Comparison of ENCODE assay signal across 16 mouse cellular contexts in the genomic region with DNA sequence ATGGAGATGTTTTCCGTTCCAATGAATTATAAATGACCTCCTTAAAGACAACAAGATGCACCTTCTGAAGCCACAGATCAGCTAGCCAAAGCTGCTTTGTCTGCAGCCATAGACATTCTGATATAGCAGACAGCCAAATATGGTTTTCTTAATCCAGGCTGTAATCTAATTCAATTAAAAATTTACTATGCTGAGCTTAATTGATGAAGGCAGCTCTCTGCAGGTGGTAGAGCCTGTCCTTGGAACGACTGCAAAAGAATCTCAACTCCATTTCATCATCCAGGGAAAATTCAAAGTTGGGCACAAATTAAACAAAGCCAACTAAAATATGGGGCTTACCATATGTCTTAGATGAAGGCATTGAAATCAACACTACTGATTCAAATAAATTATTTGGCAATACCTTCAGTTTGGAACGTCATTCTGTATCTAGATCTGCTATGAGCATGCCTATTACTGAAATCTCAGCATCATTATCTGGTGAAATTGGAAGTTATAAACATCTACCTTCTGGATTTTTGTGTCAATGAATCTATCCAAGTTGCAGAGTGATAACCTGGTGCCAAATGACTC.
"Had no signal": no experiment of that assay in that cellular context is flagged by ENCODE, and none has a peak within 500 bp of the region (broad histone marks: within the 10 kb centered on the region; RNA-seq: fewer than 3 reads in every experiment).

No protein-coding gene starts in this region.

- H3K9ac ChIP-seq: limb, embryonic 13.5 days; liver, embryonic 14.5 days; midbrain, embryonic 12.5 days; neural tube, embryonic 15.5 days; stomach, embryonic 15.5 days had no signal

- H3K27me3 ChIP-seq: limb, embryonic 13.5 days; midbrain, embryonic 12.5 days; neural tube, embryonic 15.5 days; stomach, embryonic 15.5 days had no signal

- H3K4me1 ChIP-seq: limb, embryonic 13.5 days; midbrain, embryonic 12.5 days; neural tube, embryonic 15.5 days; stomach, embryonic 15.5 days had no signal

- H3K36me3 ChIP-seq: limb, embryonic 13.5 days; midbrain, embryonic 12.5 days; neural tube, embryonic 15.5 days; stomach, embryonic 15.5 days had no signal

- DNase-seq: kidney, adult 9 months; kidney, postnatal 36 days; lung, adult 18-20 months; right cerebral cortex, postnatal 4 days; spleen, adult 18-20 months; thymus, adult 2 months; thymus, postnatal 25 days had no signal

- H3K4me2 ChIP-seq: limb, embryonic 13.5 days; midbrain, embryonic 12.5 days; neural tube, embryonic 15.5 days; stomach, embryonic 15.5 days had no signal

- H3K27ac ChIP-seq: kidney, postnatal 0 days; layer of hippocampus, adult 2 months; left cerebral cortex, adult 2 months; limb, embryonic 13.5 days; liver, embryonic 14.5 days; midbrain, embryonic 12.5 days; neural tube, embryonic 15.5 days; stomach, embryonic 15.5 days had no signal

- H3K9me3 ChIP-seq: limb, embryonic 13.5 days; midbrain, embryonic 12.5 days; neural tube, embryonic 15.5 days; stomach, embryonic 15.5 days had no signal

- H3K4me3 ChIP-seq: layer of hippocampus, adult 2 months; left cerebral cortex, adult 2 months; limb, embryonic 13.5 days; midbrain, embryonic 12.5 days; myocyte; neural tube, embryonic 15.5 days; stomach, embryonic 15.5 days had no signal
